Mouse (Mus musculus) neural tube, embryonic 12.5 days (tissue): ENCODE measurements around the gene Enc1. TPM values are rescaled to one million over a fixed set of nuclear protein-coding genes. Genes with fewer than 3 reads are reported as not detected.

Source experiments
- ATAC-seq: fragments of 200-750 bp; cut with Nextera tagmentation; 2 replicates; pipeline ENCODE4 v1.8.0; 2017; ENCODE audit warnings: low read depth, mild to moderate bottlenecking, moderate TSS enrichment, moderate library complexity; ENCODE audit not compliant: low FRiP score
- H3K27ac ChIP-seq: fragments of 300-500 bp; sonication (generic); 2 replicates; pipeline ENCODE4 v1.5.1; 2016
- H3K27me3 ChIP-seq: fragments of 300-500 bp; sonication (generic); replicated peaks from 2 replicates; pipeline ENCODE4 v1.6.1; 2016; ENCODE audit warnings: mild to moderate bottlenecking
- H3K36me3 ChIP-seq: fragments of 300-500 bp; sonication (generic); 2 replicates; pipeline ENCODE4 v1.6.1; 2016; ENCODE audit warnings: mild to moderate bottlenecking
- H3K4me1 ChIP-seq: fragments of 300-500 bp; sonication (generic); 2 replicates; pipeline ENCODE4 v1.6.1; 2016
- H3K4me2 ChIP-seq: fragments of 300-500 bp; sonication (generic); replicated peaks from 2 replicates; pipeline ENCODE4 v1.6.1; 2016; ENCODE audit warnings: mild to moderate bottlenecking
- H3K4me3 ChIP-seq: fragments of 300-500 bp; sonication (generic); 2 replicates; pipeline ENCODE4 v1.5.1; 2016
- H3K9ac ChIP-seq: fragments of 300-500 bp; sonication (generic); 2 replicates; pipeline ENCODE4 v1.6.1; 2016; ENCODE audit warnings: mild to moderate bottlenecking
- H3K9me3 ChIP-seq: fragments of 300-500 bp; sonication (generic); 2 replicates; pipeline ENCODE4 v1.6.1; 2016; ENCODE audit warnings: mild to moderate bottlenecking
- WGBS: fragments of 180-500 bp; shearing (Covaris S2); methylation state at CpG from one replicate; pipeline ENCODE4 v1.1.7; 2016; 5-methylcytosine and 5-hydroxymethylcytosine counted together
- polyA plus RNA-seq: library from polyadenylated mRNA; unstranded; fragments of >200 nt; fragmentation: Nextera tagmentation; extraction: Ambion mirVana; gene quantifications from 2 replicates; pipeline ENCODE4 v1.2.1, GENCODE M21; 2016

Gene Enc1
- polyA plus RNA-seq, 1 experiment from 2014 or later: 28.8 TPM

DNA sequence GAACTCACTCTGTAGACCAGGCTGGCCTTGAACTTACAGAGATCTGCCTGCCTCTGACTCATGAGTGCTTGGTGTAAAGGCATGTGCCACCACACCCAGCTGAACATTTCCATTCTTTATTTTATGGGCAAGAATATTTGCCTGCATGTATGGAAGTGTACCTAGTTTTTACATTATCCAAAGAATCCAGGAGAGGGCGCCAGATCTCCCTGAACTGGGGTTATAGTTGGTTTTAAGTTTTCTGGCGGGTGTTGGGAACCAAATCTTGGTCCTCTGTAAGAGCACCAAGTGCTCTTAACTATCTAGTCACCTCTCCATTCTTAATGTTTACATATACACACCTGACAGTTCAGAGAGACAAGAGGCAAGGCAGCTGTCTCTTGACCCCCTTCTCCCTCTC is 7.8 kb upstream of the Enc1 start:
- 75% methylated on average over 2 of the region's 2 CpGs for WGBS
- no peak for ATAC-seq
- no peak overlapping the region for H3K4me2 ChIP-seq
- no peak overlapping the region for H3K27ac ChIP-seq
- H3K9ac ChIP-seq: no peak overlapping the region
- no peak overlapping the region for H3K4me3 ChIP-seq
- no peaks in the 10 kb centered on the region for H3K36me3 ChIP-seq
- no peaks in the 10 kb centered on the region for H3K27me3 ChIP-seq
- H3K4me1 ChIP-seq: peaks cover 5% of the 10 kb centered on the region; the same call in 1 of the 2 replicates
- no peaks in the 10 kb centered on the region for H3K9me3 ChIP-seq

DNA sequence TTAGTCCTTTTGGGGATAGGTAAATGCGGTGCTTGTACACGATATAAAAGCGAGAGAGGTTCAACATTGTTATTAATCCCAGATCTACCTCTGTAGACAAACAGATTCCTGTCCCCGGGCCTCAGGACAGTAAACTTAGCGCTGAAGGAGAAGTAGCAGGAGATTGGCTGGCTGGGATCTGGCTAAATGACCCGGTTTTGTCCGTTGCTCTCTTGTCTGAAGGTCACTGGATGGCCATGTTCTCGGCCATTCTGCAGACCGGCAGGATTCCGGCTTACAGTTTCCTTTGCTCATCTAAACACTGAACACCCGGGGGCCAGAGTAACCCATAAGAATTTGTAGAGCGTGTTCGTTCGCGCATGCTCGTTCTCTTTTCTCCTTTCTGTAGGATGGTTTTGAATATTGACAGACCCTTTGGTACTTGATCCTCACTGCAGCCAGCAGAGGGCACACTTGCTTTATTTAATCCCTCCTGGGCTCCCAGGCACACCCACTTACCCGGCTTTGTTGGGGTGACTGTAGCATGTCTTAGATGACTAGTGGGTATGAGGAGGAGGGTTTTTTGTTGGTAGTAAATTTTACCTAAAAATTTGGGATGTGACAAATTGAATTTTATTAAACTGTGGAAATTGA is 6.0 kb upstream of the Enc1 start:
- peak overlapping the region; percentile 63 for H3K4me2 ChIP-seq
- H3K27ac ChIP-seq: no peak overlapping the region
- H3K9me3 ChIP-seq: no peaks in the 10 kb centered on the region
- H3K27me3 ChIP-seq: no peaks in the 10 kb centered on the region
- H3K4me3 ChIP-seq: peak overlapping the region; percentile 16; the same call in 1 of the 2 replicates
- peaks cover 19% of the 10 kb centered on the region; the same call in 1 of the 2 replicates for H3K4me1 ChIP-seq
- ATAC-seq: peak; percentile 71
- no peaks in the 10 kb centered on the region for H3K36me3 ChIP-seq
- H3K9ac ChIP-seq: 0 out of 2 replicates have a peak overlapping the region, but pooled peaks have one; percentile 48
- WGBS: 19% methylated on average over 17 of the region's 17 CpGs

DNA sequence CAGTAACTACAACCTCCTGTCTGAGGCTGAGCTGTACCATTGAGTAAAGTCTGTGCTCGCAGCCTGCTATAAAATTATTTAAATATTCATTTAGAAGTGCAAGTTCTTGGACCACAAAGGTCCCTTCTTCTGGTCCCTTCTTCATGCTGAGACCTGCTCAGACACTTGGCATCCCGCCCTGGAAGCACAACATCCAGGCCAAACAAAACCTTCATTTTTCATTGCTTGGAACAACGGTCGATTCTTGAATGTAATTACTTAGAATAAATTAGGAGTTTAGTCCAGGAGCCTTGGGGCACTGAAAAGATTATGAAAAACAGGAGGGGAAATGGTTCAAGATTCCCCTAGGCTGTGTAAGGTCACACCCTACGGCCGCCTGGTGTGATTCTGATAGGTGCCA is 5.0 kb upstream of the Enc1 start:
- H3K9me3 ChIP-seq: no peaks in the 10 kb centered on the region
- no peak overlapping the region for H3K4me2 ChIP-seq
- H3K36me3 ChIP-seq: no peaks in the 10 kb centered on the region
- WGBS: 59% methylated on average over 6 of the region's 6 CpGs
- peaks cover 19% of the 10 kb centered on the region for H3K4me1 ChIP-seq
- no peak for ATAC-seq
- H3K27ac ChIP-seq: no peak overlapping the region
- no peaks in the 10 kb centered on the region for H3K27me3 ChIP-seq
- H3K4me3 ChIP-seq: no peak overlapping the region
- H3K9ac ChIP-seq: no peak overlapping the region

DNA sequence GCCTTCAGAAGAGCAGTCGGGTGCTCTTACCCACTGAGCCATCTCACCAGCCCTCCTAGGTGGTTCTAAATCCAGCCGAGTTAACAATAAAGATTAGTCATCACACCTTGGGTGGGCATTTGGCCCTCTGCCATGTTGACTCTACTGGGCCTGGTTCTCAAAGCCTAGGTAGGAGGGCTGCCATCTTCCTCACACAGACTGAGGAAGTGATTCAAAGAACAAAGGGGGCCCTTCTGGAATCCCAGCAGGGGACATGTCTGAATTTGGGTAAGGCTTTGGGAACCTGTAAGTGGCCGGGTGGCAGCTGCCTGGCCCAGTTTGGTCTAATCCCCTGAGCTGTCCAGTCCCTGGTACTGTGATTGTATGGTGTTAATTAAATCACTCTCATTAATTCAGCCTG is 3.2 kb upstream of the Enc1 start:
- H3K4me3 ChIP-seq: no peak overlapping the region
- H3K9me3 ChIP-seq: no peaks in the 10 kb centered on the region
- ATAC-seq: no peak
- WGBS: 38% methylated on average over 3 of the region's 3 CpGs
- H3K27ac ChIP-seq: no peak overlapping the region
- H3K4me2 ChIP-seq: no peak overlapping the region
- H3K9ac ChIP-seq: no peak overlapping the region
- H3K36me3 ChIP-seq: no peaks in the 10 kb centered on the region
- H3K4me1 ChIP-seq: peaks cover 22% of the 10 kb centered on the region
- no peaks in the 10 kb centered on the region for H3K27me3 ChIP-seq

DNA sequence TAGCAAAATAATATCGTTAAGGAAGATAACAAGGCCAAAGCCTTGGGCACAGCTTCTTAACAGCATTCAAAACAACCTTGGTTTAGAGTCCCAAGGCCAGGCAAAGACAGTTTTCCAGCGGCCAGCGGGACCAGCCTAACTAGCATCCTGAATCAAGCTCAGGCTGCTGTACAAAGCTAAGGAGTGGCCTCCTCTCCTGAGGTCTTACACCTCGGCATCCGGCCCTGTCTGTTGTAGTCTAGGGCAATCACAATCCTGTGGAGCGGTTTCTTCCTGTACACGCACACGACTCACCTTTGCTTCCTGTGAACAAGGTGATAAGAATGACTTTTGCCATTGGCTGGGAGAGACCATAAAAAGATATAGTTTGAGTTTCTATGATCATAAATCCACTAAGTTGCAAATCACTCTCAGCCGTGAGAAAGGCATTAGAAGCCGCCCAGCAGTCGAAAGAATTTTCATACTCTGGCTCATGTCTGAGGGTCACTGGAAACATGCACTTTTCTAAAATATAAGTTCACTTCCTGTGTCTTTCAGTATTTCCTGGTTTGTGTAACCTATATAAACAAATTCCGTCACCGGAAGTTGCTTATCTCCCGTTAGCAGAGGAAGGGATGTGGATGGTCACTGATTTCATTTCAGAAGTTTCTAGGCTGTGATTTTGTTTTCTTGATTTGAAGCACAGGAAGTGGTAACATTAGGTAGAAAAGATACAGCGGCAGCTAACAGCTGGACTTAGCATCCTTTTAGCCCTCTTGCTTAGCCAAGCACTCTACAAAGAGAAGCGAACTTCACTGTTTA is 2.5 kb upstream of the Enc1 start:
- H3K4me2 ChIP-seq: no peak overlapping the region
- WGBS: 62% methylated on average over 16 of the region's 16 CpGs
- H3K4me3 ChIP-seq: no peak overlapping the region
- H3K27ac ChIP-seq: no peak overlapping the region
- ATAC-seq: no peak
- H3K27me3 ChIP-seq: no peaks in the 10 kb centered on the region
- H3K4me1 ChIP-seq: peaks cover 29% of the 10 kb centered on the region
- H3K36me3 ChIP-seq: no peaks in the 10 kb centered on the region
- H3K9ac ChIP-seq: no peak overlapping the region
- H3K9me3 ChIP-seq: no peaks in the 10 kb centered on the region

DNA sequence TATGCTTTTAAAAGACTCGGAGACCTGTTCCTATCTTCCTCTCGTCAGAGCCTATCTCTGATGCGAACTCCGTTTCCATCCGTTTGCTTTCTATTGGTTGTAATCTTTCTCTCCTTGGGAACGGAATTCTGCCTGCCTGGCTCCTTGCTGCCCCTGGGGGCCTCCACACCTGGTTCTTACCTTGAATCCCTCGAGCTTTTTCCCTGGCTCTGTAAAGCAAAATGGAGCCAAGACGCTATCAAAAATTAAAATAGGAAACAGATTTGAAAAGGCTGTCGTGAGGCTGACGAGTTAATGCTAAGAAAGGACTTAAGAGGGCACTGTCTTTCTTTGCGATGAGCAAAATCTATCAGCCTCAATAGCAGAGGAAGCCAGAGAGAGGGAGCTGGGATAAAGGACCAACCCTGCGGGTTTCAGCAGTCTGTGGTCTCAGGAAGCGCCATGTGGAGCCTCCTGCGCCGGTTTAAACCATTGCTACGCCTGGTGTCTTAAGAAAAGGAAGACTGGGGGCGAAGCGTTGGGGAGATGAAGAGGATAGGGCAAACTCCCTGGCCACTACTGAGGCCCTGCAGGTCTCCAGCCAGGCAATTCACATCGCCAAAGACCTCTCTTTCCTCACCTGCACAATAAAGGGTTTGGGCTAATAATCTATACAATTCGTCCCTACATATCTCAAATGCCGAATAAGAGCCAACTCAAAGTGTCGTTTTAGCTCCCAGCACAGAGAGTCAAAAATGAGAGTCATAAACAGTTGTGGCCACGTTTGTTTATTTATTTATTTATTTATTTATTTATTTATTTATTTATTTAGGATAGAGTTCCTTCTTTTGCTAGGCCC is 1.3 kb upstream of the Enc1 start:
- 7% methylated on average over 23 of the region's 23 CpGs for WGBS
- Histone ChIP-seq H3K9me3 (no peaks in the 10 kb centered on the region), H3K4me1 (peaks cover 40% of the 10 kb centered on the region), H3K4me2 (peak overlapping the region; percentile 85), H3K36me3 (no peaks in the 10 kb centered on the region), H3K27me3 (no peaks in the 10 kb centered on the region), H3K27ac (no peak overlapping the region), H3K9ac (no peak overlapping the region), H3K4me3 (no peak overlapping the region)
- ATAC-seq: no peak

DNA sequence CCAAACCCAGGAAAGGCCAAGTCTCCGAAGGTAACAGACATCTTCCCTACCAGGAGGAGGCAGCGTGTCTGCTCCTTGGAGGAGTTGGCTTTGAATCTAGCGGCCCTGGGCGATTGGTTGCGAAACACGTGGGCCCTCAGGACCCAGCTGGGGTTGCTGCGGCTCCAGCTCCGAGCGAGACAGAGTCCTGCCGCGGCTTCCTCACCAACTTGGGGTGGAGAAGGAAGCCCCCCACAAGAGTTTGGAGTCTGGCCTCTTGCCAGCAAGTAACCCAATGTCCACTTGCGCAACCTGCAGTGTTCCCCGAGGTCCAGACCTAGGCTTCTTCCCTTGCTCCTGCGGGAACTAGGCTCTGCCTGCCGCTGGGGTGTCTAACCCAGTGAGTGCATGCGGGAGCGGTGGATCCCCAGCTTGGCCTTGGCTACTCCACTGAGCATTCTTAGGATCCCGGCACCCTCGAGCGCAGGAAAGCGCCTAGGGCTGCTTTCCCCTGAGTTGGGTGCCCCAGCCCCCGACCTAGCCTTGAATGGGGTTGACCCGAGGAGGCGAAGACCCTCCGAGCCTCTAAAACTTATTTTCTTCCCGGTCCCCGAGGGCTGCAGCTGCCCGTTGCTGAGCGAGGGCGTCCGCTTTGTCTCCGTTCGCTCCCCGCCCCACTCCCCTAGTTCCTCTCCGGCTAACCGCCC is 483 bp upstream of the Enc1 start:
- Histone ChIP-seq H3K9me3 (no peaks in the 10 kb centered on the region), H3K4me1 (peaks cover 46% of the 10 kb centered on the region), H3K4me2 (peak overlapping the region; percentile 85), H3K27me3 (no peaks in the 10 kb centered on the region), H3K27ac (peak overlapping the region; percentile 97), H3K4me3 (peak overlapping the region; percentile 94), H3K9ac (peak overlapping the region; percentile 95), H3K36me3 (peaks cover 6% of the 10 kb centered on the region)
- whole genome bisulfite sequencing: under 1% methylated on average over 34 of the region's 36 CpGs
- peak; percentile 76 for ATAC-seq

DNA sequence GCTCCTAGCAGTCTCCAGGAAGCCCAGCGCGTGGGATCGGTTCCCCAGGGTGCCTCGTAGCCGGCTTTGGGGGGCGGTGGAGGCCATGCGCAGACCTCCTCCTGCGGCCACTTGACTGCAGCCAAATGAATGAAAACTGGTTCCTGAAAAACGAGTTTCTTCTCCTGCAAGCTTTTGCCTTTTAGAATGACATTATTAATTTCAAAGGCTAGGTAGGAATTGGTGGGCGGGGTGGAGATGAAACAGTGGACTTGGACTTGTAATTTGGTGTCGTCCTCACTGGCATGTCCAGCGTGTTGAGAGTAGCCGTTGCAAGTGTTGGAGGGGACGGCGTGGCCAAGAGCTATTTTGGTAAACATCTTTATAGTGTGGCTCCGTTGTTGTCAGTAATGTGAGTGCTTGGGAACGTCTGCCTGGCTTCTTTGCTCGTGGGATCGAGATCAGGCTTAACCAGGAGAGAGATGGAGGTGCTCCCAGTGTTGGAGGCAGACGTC is 929 bp downstream of the Enc1 start:
- H3K9me3 ChIP-seq: no peaks in the 10 kb centered on the region
- H3K27ac ChIP-seq: peak overlapping the region; percentile 97; the same call in 1 of the 2 replicates
- H3K4me3 ChIP-seq: peak overlapping the region; percentile 94
- peak overlapping the region; percentile 85 for H3K4me2 ChIP-seq
- peaks cover 20% of the 10 kb centered on the region for H3K36me3 ChIP-seq
- WGBS: under 1% methylated on average over 20 of the region's 20 CpGs
- H3K27me3 ChIP-seq: no peaks in the 10 kb centered on the region
- peaks cover 60% of the 10 kb centered on the region for H3K4me1 ChIP-seq
- no peak for ATAC-seq
- peak overlapping the region; percentile 95 for H3K9ac ChIP-seq

DNA sequence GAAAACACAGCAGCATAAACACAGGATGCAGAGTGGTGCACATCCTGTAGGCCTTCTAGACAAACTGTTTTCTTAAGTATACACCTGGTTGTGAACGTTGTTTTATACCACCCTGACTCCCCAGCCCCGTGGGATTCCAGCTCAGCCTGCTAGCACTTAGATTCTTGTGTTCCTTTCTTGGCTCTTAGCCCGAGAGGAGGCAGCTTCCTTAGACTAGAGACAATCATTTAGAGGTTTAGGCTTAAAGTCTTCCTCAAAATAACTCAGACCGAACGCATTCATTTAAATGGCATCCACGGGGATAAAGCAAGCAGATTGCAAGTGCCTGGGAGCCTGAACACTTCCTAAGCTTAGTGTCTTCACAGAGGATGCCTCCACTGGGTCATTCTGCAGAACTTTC is 1.8 kb downstream of the Enc1 start:
- Histone ChIP-seq H3K9ac (peak overlapping the region; percentile 95), H3K36me3 (peaks cover 29% of the 10 kb centered on the region), H3K4me1 (peaks cover 68% of the 10 kb centered on the region), H3K4me3 (peak overlapping the region; percentile 94), H3K4me2 (peak overlapping the region; percentile 85), H3K27ac (no peak overlapping the region), H3K9me3 (no peaks in the 10 kb centered on the region), H3K27me3 (no peaks in the 10 kb centered on the region)
- no peak for ATAC-seq
- WGBS: 0% methylated on average over 6 of the region's 6 CpGs

DNA sequence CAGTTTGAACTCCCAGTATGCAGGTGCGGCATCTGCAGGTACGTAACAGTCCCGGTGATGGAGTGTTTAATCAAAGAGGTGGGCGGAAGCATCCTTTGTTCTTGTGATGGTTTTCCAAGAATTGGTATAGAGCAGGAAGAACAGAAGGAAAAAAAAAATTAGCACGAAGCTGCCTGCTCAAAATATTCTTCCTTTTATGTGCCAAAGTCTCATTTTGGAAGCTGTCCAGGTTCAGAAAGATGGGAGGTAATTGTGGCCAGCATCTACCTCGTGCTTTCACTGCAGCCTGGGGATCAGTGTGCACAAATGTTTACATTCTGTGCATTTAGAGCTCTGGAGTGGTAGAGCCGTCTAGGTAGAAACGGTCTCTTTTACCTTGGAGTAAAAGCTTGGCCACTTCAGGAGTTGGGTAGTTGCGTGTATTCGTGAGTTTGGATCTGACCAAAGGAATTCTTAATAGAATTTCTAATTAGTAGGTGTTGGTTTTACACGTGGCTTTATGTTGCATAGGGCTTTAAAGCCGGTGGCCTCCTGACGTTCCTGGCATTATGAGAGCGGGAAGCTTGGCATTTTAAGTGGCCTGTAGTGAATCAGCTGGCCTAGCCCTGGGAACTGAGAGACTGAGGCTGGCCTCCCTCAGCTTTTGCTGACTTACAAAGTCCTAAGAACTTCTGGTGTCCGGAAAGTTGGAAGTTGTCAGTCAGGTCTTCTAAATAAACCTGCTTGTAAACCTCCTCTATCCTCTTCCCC is 3.2 kb downstream of the Enc1 start:
- no peak for ATAC-seq
- H3K4me3 ChIP-seq: peak overlapping the region; percentile 94
- H3K9ac ChIP-seq: peak overlapping the region; percentile 95
- H3K4me2 ChIP-seq: peak overlapping the region; percentile 85
- H3K27ac ChIP-seq: no peak overlapping the region
- H3K9me3 ChIP-seq: no peaks in the 10 kb centered on the region
- peaks cover 42% of the 10 kb centered on the region for H3K36me3 ChIP-seq
- 24% methylated on average over 15 of the region's 15 CpGs for WGBS
- no peaks in the 10 kb centered on the region for H3K27me3 ChIP-seq
- H3K4me1 ChIP-seq: peaks cover 74% of the 10 kb centered on the region

DNA sequence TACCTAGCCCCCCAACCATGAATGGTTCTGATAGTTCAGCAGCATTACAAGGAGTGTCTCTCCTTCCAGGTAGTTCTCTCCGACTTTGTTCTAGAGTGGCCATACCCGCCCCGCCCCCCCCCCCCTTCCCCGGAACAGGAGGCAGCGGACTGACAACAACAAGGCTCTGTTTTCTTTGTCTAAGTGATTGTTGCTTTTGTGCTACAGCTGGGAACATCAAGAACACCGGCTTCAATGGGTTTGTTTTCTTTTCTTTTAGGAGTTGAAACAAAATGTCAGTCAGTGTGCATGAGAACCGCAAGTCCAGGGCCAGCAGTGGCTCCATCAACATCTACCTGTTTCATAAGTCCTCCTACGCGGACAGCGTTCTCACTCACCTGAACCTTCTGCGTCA is 3.8 kb downstream of the Enc1 start:
- 45% methylated on average over 11 of the region's 11 CpGs for WGBS

More for the DNA sequence above, 3.8 kb downstream of the Enc1 start:
- Histone ChIP-seq H3K4me1 (peaks cover 74% of the 10 kb centered on the region), H3K9ac (peak overlapping the region; percentile 95; the same call in 1 of the 2 replicates), H3K27me3 (no peaks in the 10 kb centered on the region), H3K9me3 (no peaks in the 10 kb centered on the region), H3K27ac (no peak overlapping the region), H3K36me3 (peaks cover 45% of the 10 kb centered on the region), H3K4me3 (peak overlapping the region; percentile 94), H3K4me2 (peak overlapping the region; percentile 85)
- no peak for ATAC-seq
